ENCODE assay signal across 10 mouse cellular contexts in genomic region chr5:35103528-35103927, GRCm38 (mm10). TPM values are rescaled to one million over a fixed set of nuclear protein-coding genes. Genes with fewer than 3 reads are reported as not detected.
DNase-seq lines count a peak whose midpoint lies in the region; ATAC-seq and TF ChIP-seq lines count a peak whose summit lies in the region.
"Had no signal": no experiment of that assay in that cellular context is flagged by ENCODE, and none has a peak within 500 bp of the region (broad histone marks: within the 10 kb centered on the region; RNA-seq: fewer than 3 reads in every experiment).

No protein-coding gene starts in this region.

- H3K4me1 ChIP-seq in kidney, adult 2 months (ENCODE audit: control insufficient read depth, insufficient read depth, low read length): no peaks in the 10 kb centered on the region; the same call in 1 of the 2 replicates
- peaks cover 24% of the 10 kb centered on the region for H3K4me1 ChIP-seq in hindbrain, embryonic 12.5 days
- H3K4me1 ChIP-seq in liver, postnatal 0 days (ENCODE audit: insufficient read depth): peaks cover 25% of the 10 kb centered on the region

- peak overlapping the region; percentile 74 for H3K4me2 ChIP-seq in hindbrain, embryonic 12.5 days (replicated peaks)
- peak overlapping the region; percentile 89 for H3K4me2 ChIP-seq in liver, postnatal 0 days (ENCODE audit: low read depth, low read length)

- no peak for TF ChIP-seq POLR2A in kidney, adult 2 months (IDR thresholded peaks at IDR 0.05; ENCODE audit: low read depth, low read length)

- 56% methylated on average over 2 of the region's 2 CpGs for WGBS in kidney, adult 2 months
- WGBS in hindbrain, embryonic 12.5 days: 91% methylated on average over 2 of the region's 2 CpGs
- 44% methylated on average over 2 of the region's 2 CpGs for WGBS in liver, postnatal 0 days (ENCODE audit: insufficient replicate concordance)

- ATAC-seq in hindbrain, embryonic 12.5 days (ENCODE audit: low FRiP score): no peak
- no peak for ATAC-seq in liver, postnatal 0 days

- peaks cover 4% of the 10 kb centered on the region for H3K36me3 ChIP-seq in kidney, adult 2 months (ENCODE audit: control insufficient read depth, insufficient read depth, low read length)
- H3K36me3 ChIP-seq in hindbrain, embryonic 12.5 days: peaks cover 41% of the 10 kb centered on the region
- H3K36me3 ChIP-seq in liver, postnatal 0 days (replicated peaks; ENCODE audit: insufficient read depth, low read length): peaks cover 39% of the 10 kb centered on the region

- H3K27me3 ChIP-seq in kidney, adult 2 months (replicated peaks; ENCODE audit: control insufficient read depth, insufficient read depth, low read length): no peaks in the 10 kb centered on the region
- no peaks in the 10 kb centered on the region for H3K27me3 ChIP-seq in hindbrain, embryonic 12.5 days
- no peaks in the 10 kb centered on the region for H3K27me3 ChIP-seq in liver, postnatal 0 days (ENCODE audit: insufficient read depth, low read length)

- H3K9ac ChIP-seq in hindbrain, embryonic 12.5 days: no peak overlapping the region
- H3K9ac ChIP-seq in liver, postnatal 0 days (replicated peaks): 0 out of 2 replicates have a peak overlapping the region, but pooled peaks have one; percentile 26

- H3K4me3 ChIP-seq in kidney, adult 2 months (ENCODE audit: insufficient read depth, low read depth, low read length): peak overlapping the region; percentile 60
- H3K4me3 ChIP-seq in hindbrain, embryonic 12.5 days: 0 out of 2 replicates have a peak overlapping the region, but pooled peaks have one; percentile 61
- no peak overlapping the region for H3K4me3 ChIP-seq in liver, postnatal 0 days (ENCODE audit: low read depth, low read length)

- no peak for TF ChIP-seq EP300 in liver, postnatal 0 days (IDR thresholded peaks at IDR 0.05; ENCODE audit: low read depth)

- H3K9me3 ChIP-seq in hindbrain, embryonic 12.5 days (replicated peaks): no peaks in the 10 kb centered on the region
- no peaks in the 10 kb centered on the region for H3K9me3 ChIP-seq in liver, postnatal 0 days (ENCODE audit: low read length)

- H3K27ac ChIP-seq in kidney, adult 2 months (ENCODE audit: insufficient read depth, low read depth, low read length): no peak overlapping the region
- no peak overlapping the region for H3K27ac ChIP-seq in hindbrain, embryonic 12.5 days
- H3K27ac ChIP-seq in liver, postnatal 0 days (ENCODE audit: low read depth): no peak overlapping the region

- TF ChIP-seq CTCF in kidney, adult 2 months (conservative IDR thresholded peaks at IDR 0.05; ENCODE audit: insufficient read depth, insufficient read length, low read depth, low read length): no peak
- TF ChIP-seq CTCF in liver, postnatal 0 days (IDR thresholded peaks at IDR 0.05; ENCODE audit: low read depth): no peak

- no peak for DNase-seq in kidney, adult 2 months
- no peak for DNase-seq in kidney, postnatal 36 days
- peak; percentile 22 for DNase-seq in c-Kit-positive CD71-positive TER-119-negative erythroid progenitor cells, embryonic 14.5 days (ENCODE audit: low read depth)
- DNase-seq in liver, postnatal 0 days: no peak
- DNase-seq in cerebellum, adult 11 months: no peak
- no peak for DNase-seq in urinary bladder, adult 2 months (ENCODE audit: low spot score)
- no peak for DNase-seq in layer of hippocampus, adult 18-20 months (ENCODE audit: low spot score in 2 of 2)
- DNase-seq: heart, adult 18-20 months; thymus, adult 2 months had no signal

RNA-seq across cellular contexts. Expression of gene Lrpap1, which starts 2.0 kb away (rescaled TPM):
- 281 and 314 TPM in 2 replicates for polyA plus RNA-seq in kidney, adult 2 months (2012; rRNA removed)
- 115 and 129 TPM in 2 replicates for polyA plus RNA-seq in hindbrain, embryonic 12.5 days (2016; fragmentation: Nextera tagmentation; extraction: Ambion mirVana)
- 48.8 and 56.4 TPM in 2 replicates for polyA plus RNA-seq in liver, postnatal 0 days (2015; fragmentation: Nextera tagmentation; extraction: Ambion mirVana)
- polyA plus RNA-seq in urinary bladder, adult 2 months (2012; rRNA removed): 64.9 and 79.5 TPM in 2 replicates
- total RNA-seq in layer of hippocampus, adult 18-20 months (2021): 100 to 1,000 TPM; 142 to 166 TPM

RNA-seq across cellular contexts. Expression of gene Dok7, which starts 47.0 kb away (rescaled TPM):
- polyA plus RNA-seq in kidney, adult 2 months (2012; rRNA removed): 1.5 and 1.6 TPM in 2 replicates
- polyA plus RNA-seq in hindbrain, embryonic 12.5 days (2016; fragmentation: Nextera tagmentation; extraction: Ambion mirVana): 1.5 and 1.7 TPM in 2 replicates
- 0.05 and 0.06 TPM in 2 replicates for polyA plus RNA-seq in liver, postnatal 0 days (2015; fragmentation: Nextera tagmentation; extraction: Ambion mirVana)
- 5.7 and 7.5 TPM in 2 replicates for polyA plus RNA-seq in urinary bladder, adult 2 months (2012; rRNA removed)
- total RNA-seq in layer of hippocampus, adult 18-20 months (2021): 10 to 100 TPM; 19.0 to 21.5 TPM
